ENCODE assay signal across 17 mouse cellular contexts in the genomic region with DNA sequence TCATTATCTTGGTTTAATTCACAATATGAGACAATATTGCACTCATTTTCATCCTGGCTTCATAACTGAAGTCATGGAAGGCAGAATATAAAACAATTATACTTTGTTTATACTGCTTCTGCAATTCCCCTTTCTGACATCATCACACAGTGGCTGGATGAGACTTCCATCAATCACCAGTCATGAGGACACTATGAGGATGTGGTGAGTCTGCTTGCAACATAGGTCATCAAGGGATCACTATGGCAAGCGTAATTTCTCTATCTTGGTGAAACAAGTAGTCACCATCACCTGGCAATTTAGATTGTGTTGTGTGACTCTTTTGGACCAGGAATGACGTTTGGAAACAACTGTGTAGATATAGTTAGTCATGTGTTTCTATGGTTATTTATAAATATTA.
"Had no signal": no experiment of that assay in that cellular context is flagged by ENCODE, and none has a peak within 500 bp of the region (broad histone marks: within the 10 kb centered on the region; RNA-seq: fewer than 3 reads in every experiment).

No protein-coding gene starts in this region.

- ATAC-seq: liver, postnatal 0 days; lung, postnatal 0 days; midbrain, embryonic 13.5 days; midbrain, embryonic 15.5 days had no signal

- H3K27me3 ChIP-seq: liver, embryonic 15.5 days; lung, embryonic 15.5 days; megakaryocyte, embryonic 14.5 days; midbrain, embryonic 13.5 days; midbrain, embryonic 15.5 days; neural tube, embryonic 13.5 days; neural tube, embryonic 15.5 days; stomach, embryonic 15.5 days had no signal

- H3K4me3 ChIP-seq: liver, embryonic 15.5 days; lung, embryonic 15.5 days; megakaryocyte, embryonic 14.5 days; midbrain, embryonic 13.5 days; midbrain, embryonic 15.5 days; neural tube, embryonic 13.5 days; neural tube, embryonic 15.5 days; stomach, embryonic 15.5 days had no signal

- DNase-seq: liver, postnatal 0 days; lung, adult 2 months; lung, postnatal 4 days; retina, postnatal 1 day; right cerebral cortex, adult 18-20 months; thymus, adult 2 months; thymus, postnatal 25 days; thymus, postnatal 4 days had no signal

- H3K36me3 ChIP-seq: liver, embryonic 15.5 days; lung, embryonic 15.5 days; midbrain, embryonic 13.5 days; midbrain, embryonic 15.5 days; neural tube, embryonic 13.5 days; neural tube, embryonic 15.5 days; stomach, embryonic 15.5 days had no signal
